ENCODE assay signal across 23 mouse cellular contexts in genomic region chr16:8111329-8112116, GRCm38 (mm10).
DNase-seq lines count a peak whose midpoint lies in the region; ATAC-seq lines count a peak whose summit lies in the region.
"Had no signal": no experiment of that assay in that cellular context is flagged by ENCODE, and none has a peak within 500 bp of the region (broad histone marks: within the 10 kb centered on the region; RNA-seq: fewer than 3 reads in every experiment).

No protein-coding gene starts in this region.

- 41% methylated on average over 9 of the region's 9 CpGs for WGBS in kidney, embryonic 15.5 days
- WGBS in midbrain, embryonic 14.5 days, result 33% methylated on average over 9 of the region's 9 CpGs
- WGBS in midbrain, embryonic 13.5 days, result 35% methylated on average over 9 of the region's 9 CpGs

- no peak overlapping the region for H3K9ac ChIP-seq in kidney, embryonic 15.5 days
- no peak overlapping the region for H3K9ac ChIP-seq in midbrain, embryonic 14.5 days (replicated peaks; ENCODE audit: low read length)
- no peak overlapping the region for H3K9ac ChIP-seq in midbrain, embryonic 13.5 days (replicated peaks)
- H3K9ac ChIP-seq: embryonic facial prominence, embryonic 12.5 days; forebrain, embryonic 13.5 days; heart, embryonic 15.5 days; hindbrain, embryonic 15.5 days; limb, embryonic 15.5 days; liver, embryonic 14.5 days; lung, embryonic 15.5 days; neural tube, embryonic 12.5 days had no signal

- 0 out of 2 replicates have a peak, but pooled peaks have one; percentile 54 for ATAC-seq in kidney, embryonic 15.5 days (replicated peaks; ENCODE audit: low FRiP score)
- no peak for ATAC-seq in midbrain, embryonic 14.5 days (ENCODE audit: low FRiP score, low TSS enrichment)
- no peak for ATAC-seq in midbrain, embryonic 13.5 days
- ATAC-seq in CD4-positive, CD25-positive, alpha-beta regulatory T cell, adult 4 months, result no peak
- ATAC-seq: activated CD4-positive, CD25-positive, alpha-beta regulatory T cell, adult 4 months; forebrain, embryonic 13.5 days; intestine, embryonic 16.5 days had no signal

- no peaks in the 10 kb centered on the region for H3K36me3 ChIP-seq in kidney, embryonic 15.5 days
- H3K36me3 ChIP-seq in midbrain, embryonic 14.5 days (ENCODE audit: control insufficient read depth, insufficient read depth, low read length), result no peaks in the 10 kb centered on the region
- no peaks in the 10 kb centered on the region for H3K36me3 ChIP-seq in midbrain, embryonic 13.5 days
- H3K36me3 ChIP-seq: embryonic facial prominence, embryonic 12.5 days; heart, embryonic 15.5 days; hindbrain, embryonic 15.5 days; limb, embryonic 15.5 days; lung, embryonic 15.5 days; neural tube, embryonic 12.5 days had no signal

- no peak overlapping the region for H3K4me3 ChIP-seq in kidney, embryonic 15.5 days (replicated peaks)
- H3K4me3 ChIP-seq in midbrain, embryonic 14.5 days (replicated peaks; ENCODE audit: low read depth, low read length), result no peak overlapping the region
- no peak overlapping the region for H3K4me3 ChIP-seq in midbrain, embryonic 13.5 days (replicated peaks)
- H3K4me3 ChIP-seq: embryonic facial prominence, embryonic 12.5 days; erythroblast, embryonic 14.5 days; forebrain, embryonic 13.5 days; gastrocnemius, adult 2 months; heart, embryonic 15.5 days; hindbrain, embryonic 15.5 days; limb, embryonic 15.5 days; lung, embryonic 15.5 days; neural tube, embryonic 12.5 days had no signal

- peak; percentile 2 to 3 for DNase-seq in cerebellum, postnatal 14 days
- DNase-seq in cerebellum, adult 11-12 months, result no peak
- no peak for DNase-seq in kidney, adult 8-10 months
- peak; percentile 55 for DNase-seq in midbrain, embryonic 14.5 days
- DNase-seq: cerebellum, adult 9-10 months; gastrocnemius, adult 2 months; heart, postnatal 36 days; left cerebral cortex, postnatal 4 days; lung, postnatal 4 days had no signal

- H3K27me3 ChIP-seq in kidney, embryonic 15.5 days, result no peaks in the 10 kb centered on the region
- H3K27me3 ChIP-seq in midbrain, embryonic 14.5 days (ENCODE audit: control insufficient read depth, insufficient read depth, low read length), result no peaks in the 10 kb centered on the region
- no peaks in the 10 kb centered on the region for H3K27me3 ChIP-seq in midbrain, embryonic 13.5 days
- H3K27me3 ChIP-seq: embryonic facial prominence, embryonic 12.5 days; forebrain, embryonic 13.5 days; heart, embryonic 15.5 days; hindbrain, embryonic 15.5 days; limb, embryonic 15.5 days; lung, embryonic 15.5 days; neural tube, embryonic 12.5 days had no signal

- no peak overlapping the region for H3K4me2 ChIP-seq in kidney, embryonic 15.5 days
- no peak overlapping the region for H3K4me2 ChIP-seq in midbrain, embryonic 14.5 days (ENCODE audit: low read length)
- no peak overlapping the region for H3K4me2 ChIP-seq in midbrain, embryonic 13.5 days (replicated peaks)
- H3K4me2 ChIP-seq: embryonic facial prominence, embryonic 12.5 days; forebrain, embryonic 13.5 days; heart, embryonic 15.5 days; hindbrain, embryonic 15.5 days; limb, embryonic 15.5 days; lung, embryonic 15.5 days; neural tube, embryonic 12.5 days had no signal

- no peaks in the 10 kb centered on the region for H3K9me3 ChIP-seq in kidney, embryonic 15.5 days (replicated peaks)
- H3K9me3 ChIP-seq in midbrain, embryonic 14.5 days (ENCODE audit: control insufficient read depth, low read length), result no peaks in the 10 kb centered on the region
- no peaks in the 10 kb centered on the region for H3K9me3 ChIP-seq in midbrain, embryonic 13.5 days
- H3K9me3 ChIP-seq: embryonic facial prominence, embryonic 12.5 days; forebrain, embryonic 13.5 days; heart, embryonic 15.5 days; hindbrain, embryonic 15.5 days; limb, embryonic 15.5 days; lung, embryonic 15.5 days; neural tube, embryonic 12.5 days had no signal

- no peaks in the 10 kb centered on the region for H3K4me1 ChIP-seq in kidney, embryonic 15.5 days
- no peaks in the 10 kb centered on the region; the same call in 1 of the 2 replicates for H3K4me1 ChIP-seq in midbrain, embryonic 14.5 days (ENCODE audit: control insufficient read depth, insufficient read depth, low read length)
- H3K4me1 ChIP-seq in midbrain, embryonic 13.5 days (replicated peaks), result peaks cover 5% of the 10 kb centered on the region; the same call in 1 of the 2 replicates
- H3K4me1 ChIP-seq: embryonic facial prominence, embryonic 12.5 days; heart, embryonic 15.5 days; hindbrain, embryonic 15.5 days; lung, embryonic 15.5 days; neural tube, embryonic 12.5 days had no signal

- peak overlapping the region; percentile 9; the same call in 1 of the 2 replicates for H3K27ac ChIP-seq in kidney, embryonic 15.5 days
- H3K27ac ChIP-seq in midbrain, embryonic 14.5 days (replicated peaks; ENCODE audit: low read depth, low read length), result 0 out of 2 replicates have a peak overlapping the region, but pooled peaks have one; percentile 26
- no peak overlapping the region for H3K27ac ChIP-seq in midbrain, embryonic 13.5 days
- H3K27ac ChIP-seq: embryonic facial prominence, embryonic 12.5 days; forebrain, embryonic 13.5 days; gastrocnemius, adult 2 months; heart, embryonic 15.5 days; hindbrain, embryonic 15.5 days; limb, embryonic 15.5 days; liver, embryonic 14.5 days; lung, embryonic 15.5 days; neural tube, embryonic 12.5 days had no signal

Comparison
In these comparisons a context has a peak if more than half of its experiments do, and no peak if none do; other contexts are left out.
1. DNase-seq: peak in cerebellum, postnatal 14 days (2 of 2) and midbrain, embryonic 14.5 days (single experiment); none in cerebellum, adult 11-12 months (single experiment) and kidney, adult 8-10 months (0 of 2).